Mouse (Mus musculus) limb, embryonic 13.5 days (tissue): ENCODE results near the gene Zfp989. TPM values are rescaled to one million over a fixed set of nuclear protein-coding genes. Genes with fewer than 3 reads are reported as not detected.
A peak's percentile ranks its signal among the peaks of the same experiment; 100 is the strongest.
"Not testable (repeated sequence)": the region's sequence is repeated elsewhere in the genome, so short reads cannot be mapped to it uniquely, and the experiment has no call there.

Source experiments
- ATAC-seq: fragments of 200-750 bp; cut with Nextera tagmentation; 2 replicates; pipeline ENCODE4 v1.8.0; 2017; ENCODE audit warnings: low read depth, moderate number of reproducible peaks, moderate TSS enrichment; ENCODE audit not compliant: low FRiP score
- H3K27ac ChIP-seq: fragments of 300-500 bp; sonication (generic); 2 replicates; pipeline ENCODE4 v1.5.1; 2015; ENCODE audit warnings: inconsistent platforms, mild to moderate bottlenecking, moderate library complexity
- H3K27me3 ChIP-seq: fragments of 300-500 bp; sonication (generic); 2 replicates; pipeline ENCODE4 v1.6.1; 2015; ENCODE audit warnings: mild to moderate bottlenecking, inconsistent platforms
- H3K36me3 ChIP-seq: fragments of 300-500 bp; sonication (generic); 2 replicates; pipeline ENCODE4 v1.6.1; 2015; ENCODE audit warnings: inconsistent platforms, mild to moderate bottlenecking, moderate library complexity
- H3K4me1 ChIP-seq: fragments of 300-500 bp; sonication (generic); 2 replicates; pipeline ENCODE4 v1.6.1; 2015; ENCODE audit warnings: inconsistent platforms
- H3K4me2 ChIP-seq: fragments of 300-500 bp; sonication (generic); replicated peaks from 2 replicates; pipeline ENCODE4 v1.6.1; 2015; ENCODE audit warnings: inconsistent platforms, mild to moderate bottlenecking, moderate library complexity
- H3K4me3 ChIP-seq: fragments of 300-500 bp; sonication (generic); 2 replicates; pipeline ENCODE4 v1.5.1; 2015; ENCODE audit warnings: moderate library complexity, mild to moderate bottlenecking, inconsistent platforms
- H3K9ac ChIP-seq: fragments of 300-500 bp; sonication (generic); 2 replicates; pipeline ENCODE4 v1.6.1; 2015; ENCODE audit warnings: mild to moderate bottlenecking, inconsistent platforms
- H3K9me3 ChIP-seq: fragments of 300-500 bp; sonication (generic); 2 replicates; pipeline ENCODE4 v1.6.1; 2016; ENCODE audit warnings: inconsistent platforms
- WGBS: fragments of 180-500 bp; shearing (Covaris S2); methylation state at CpG from one replicate; pipeline ENCODE4 v1.1.7; 2015; 5-methylcytosine and 5-hydroxymethylcytosine counted together
- polyA plus RNA-seq: library from polyadenylated mRNA; unstranded; fragments of >200 nt; fragmentation: Nextera tagmentation; extraction: Ambion mirVana; gene quantifications from 2 replicates; pipeline ENCODE4 v1.2.1, GENCODE M21; 2015

The Zfp989 gene
- not detected in 2 replicates for polyA plus RNA-seq

GRCm38 (mm10) chr4:146971757-146972156 is at the start of gene Zfp989:
Gene Zfp989 (plus strand): TSS chr4:146971976.
- not testable (repeated sequence) for H3K27me3 ChIP-seq, H3K4me3 ChIP-seq, H3K9ac ChIP-seq, H3K4me2 ChIP-seq, H3K4me1 ChIP-seq, H3K36me3 ChIP-seq, H3K9me3 ChIP-seq, H3K27ac ChIP-seq, ATAC-seq
- WGBS: 80% methylated on average over 5 of the region's 5 CpGs

DNA sequence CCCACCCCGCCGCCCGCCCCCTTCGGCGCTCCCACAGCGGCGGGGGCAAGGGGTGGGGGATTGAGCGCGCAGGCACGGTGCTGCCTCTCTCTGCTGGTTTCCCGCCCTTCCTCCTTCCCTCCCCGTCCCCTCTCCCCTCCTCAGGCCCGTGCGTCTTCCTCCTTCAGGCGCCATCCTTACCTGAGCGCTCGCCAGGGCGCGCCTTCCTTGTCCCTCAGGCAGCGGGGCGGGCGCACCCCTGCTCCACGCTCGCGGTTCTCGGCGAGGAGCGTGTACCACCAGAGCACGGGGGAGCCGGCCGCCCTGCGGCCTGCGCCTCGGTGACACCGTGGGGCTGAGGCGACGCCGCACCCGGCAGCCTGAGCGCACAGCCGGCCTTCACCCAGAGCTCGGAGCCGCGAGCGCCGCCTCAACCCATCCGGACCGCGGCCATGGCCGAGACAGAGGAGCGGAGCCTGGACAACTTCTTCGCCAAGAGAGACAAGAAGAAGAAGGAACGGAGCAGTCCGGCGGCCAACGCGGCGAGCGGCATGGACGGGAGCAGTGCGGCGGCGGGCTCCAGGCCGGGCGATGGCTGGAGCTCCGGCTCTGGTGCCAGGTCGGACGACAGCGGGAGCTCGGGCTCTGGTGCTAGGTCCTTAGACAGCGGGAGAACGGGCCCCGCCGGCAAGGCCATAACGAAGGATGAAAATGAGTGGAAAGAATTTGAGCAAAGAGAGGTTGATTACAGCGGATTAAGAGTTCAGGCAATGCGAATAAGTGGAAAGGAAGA is 39.3 kb upstream of the Zfp989 start:
- Histone ChIP-seq H3K27me3 (peaks cover 14% of the 10 kb centered on the region), H3K9ac (no peak overlapping the region), H3K9me3 (peaks cover 19% of the 10 kb centered on the region), H3K27ac (no peak overlapping the region), H3K4me3 (peak overlapping the region; percentile 31), H3K4me2 (peak overlapping the region; percentile 57), H3K36me3 (no peaks in the 10 kb centered on the region), H3K4me1 (no peaks in the 10 kb centered on the region)
- 11% methylated on average over 71 of the region's 77 CpGs for WGBS
- ATAC-seq: peak; percentile 32; the same call in 1 of the 2 replicates

DNA sequence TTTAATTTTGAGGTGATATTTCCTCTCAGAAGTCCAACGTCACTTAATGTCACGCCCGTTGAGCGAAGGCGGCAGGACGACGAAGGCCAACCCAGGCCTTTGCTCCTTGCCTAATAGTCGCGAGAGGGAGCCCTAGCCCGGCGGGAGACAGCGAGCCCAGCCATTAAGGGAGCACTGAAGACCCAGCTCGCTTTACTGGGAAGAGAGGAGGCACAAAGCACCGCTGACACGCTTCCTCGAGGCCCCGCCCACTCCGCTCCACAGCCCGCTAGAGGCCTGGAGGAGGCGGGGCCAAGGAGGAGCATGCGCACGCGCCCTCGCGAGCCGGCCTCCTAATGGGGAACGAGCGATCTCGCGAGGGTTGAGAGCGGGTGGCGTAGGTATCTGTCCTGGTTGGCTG is 30.1 kb upstream of the Zfp989 start:
- WGBS: 56% methylated on average over 32 of the region's 32 CpGs
- not testable (repeated sequence) for H3K4me2 ChIP-seq, H3K4me3 ChIP-seq, H3K4me1 ChIP-seq, H3K27me3 ChIP-seq, H3K9ac ChIP-seq, H3K27ac ChIP-seq, ATAC-seq, H3K36me3 ChIP-seq
- peaks cover 12% of the 10 kb centered on the region for H3K9me3 ChIP-seq

- H3K9me3 ChIP-seq, H3K27me3 ChIP-seq, H3K4me2 ChIP-seq, H3K4me3 ChIP-seq, H3K9ac ChIP-seq, H3K27ac ChIP-seq, ATAC-seq, H3K36me3 ChIP-seq, H3K4me1 ChIP-seq: not testable (repeated sequence)
- 15% methylated on average over 2 of the region's 2 CpGs for WGBS
Observed at GRCm38 (mm10) chr4:146976581-146976980, 4.8 kb downstream of the Zfp989 start.

DNA sequence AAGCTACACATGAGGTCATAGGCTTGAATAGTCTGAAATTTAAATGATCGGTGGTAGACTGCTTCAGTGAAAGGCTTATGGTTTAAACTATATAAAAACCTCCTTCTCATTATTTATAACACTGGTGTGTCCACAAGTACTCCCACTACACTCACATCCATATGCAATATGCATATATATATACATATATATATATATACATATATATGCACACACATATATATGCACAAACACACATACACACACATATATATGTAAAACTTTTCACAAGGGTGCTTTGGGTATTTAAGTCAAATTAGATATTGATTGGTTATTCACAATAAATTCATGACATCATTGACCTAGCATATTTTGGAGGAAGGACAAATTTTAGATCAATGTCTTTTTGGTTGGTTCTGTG is 46.6 kb downstream of the Zfp989 start:
- ATAC-seq, H3K4me2 ChIP-seq: not testable (repeated sequence)
- no CpG with 5 or more reads among the region's 1 CpGs for WGBS

GRCm38 (mm10) chr4:147021550-147021949 is 49.8 kb downstream of the Zfp989 start, which contains the start of gene Rex2:
Gene Rex2 (plus strand): TSS chr4:147021850.
- not testable (repeated sequence) for H3K27ac ChIP-seq, H3K4me2 ChIP-seq, H3K9ac ChIP-seq, H3K9me3 ChIP-seq, H3K27me3 ChIP-seq, H3K4me3 ChIP-seq, ATAC-seq, H3K4me1 ChIP-seq, H3K36me3 ChIP-seq
- WGBS: no CpG with 5 or more reads among the region's 6 CpGs

More for the DNA sequence above, 46.6 kb downstream of the Zfp989 start:
- H3K4me3 ChIP-seq, H3K27me3 ChIP-seq, H3K4me1 ChIP-seq, H3K36me3 ChIP-seq, H3K27ac ChIP-seq, H3K9ac ChIP-seq, H3K9me3 ChIP-seq: not testable (repeated sequence)

DNA sequence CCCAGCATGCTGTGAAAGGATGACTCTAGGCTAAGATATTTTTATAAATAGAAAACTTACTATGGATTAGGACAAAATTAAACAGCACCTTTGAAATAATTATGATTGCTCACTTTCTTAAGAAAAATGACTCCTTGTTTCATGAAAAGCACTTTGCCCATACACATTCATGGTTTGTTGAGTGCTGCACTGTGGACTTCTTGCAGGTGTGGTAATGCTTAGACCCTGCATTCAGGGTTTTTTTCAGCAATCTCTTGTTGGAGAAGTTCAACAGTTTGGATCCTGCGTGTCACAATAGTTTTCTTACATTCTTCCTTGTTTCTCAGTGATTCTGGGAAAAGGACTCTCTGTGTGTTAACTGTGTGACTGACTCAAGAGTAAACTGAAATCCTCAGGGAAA is 54.6 kb downstream of the Zfp989 start:
- not testable (repeated sequence) for H3K4me3 ChIP-seq, H3K9ac ChIP-seq, H3K27me3 ChIP-seq, H3K27ac ChIP-seq, ATAC-seq, H3K36me3 ChIP-seq, H3K9me3 ChIP-seq, H3K4me1 ChIP-seq, H3K4me2 ChIP-seq
- 50% methylated on average over 1 of the region's 1 CpGs for WGBS

- H3K9me3 ChIP-seq, H3K27me3 ChIP-seq, H3K36me3 ChIP-seq, H3K9ac ChIP-seq, H3K4me3 ChIP-seq, H3K4me1 ChIP-seq, H3K27ac ChIP-seq, ATAC-seq, H3K4me2 ChIP-seq: not testable (repeated sequence)
- WGBS: 85% methylated on average over 1 of the region's 2 CpGs
Observed at GRCm38 (mm10) chr4:147031308-147032036, 59.7 kb downstream of the Zfp989 start.

Other genes with a start within 250 kb of the Zfp989 start
- not detected in 2 replicates for gene Gm21411, start 62.4 kb upstream of the Zfp989 start, polyA plus RNA-seq
- not detected in 2 replicates for gene Rex2, start 49.9 kb downstream of the Zfp989 start, polyA plus RNA-seq
- gene Zfp991, start 160.1 kb downstream of the Zfp989 start, polyA plus RNA-seq: 7.8 and 8.4 TPM in 2 replicates